In genomic region chr7:132764314-132764713, GRCm38 (mm10) we compare ENCODE assay signal across 22 mouse cellular contexts. TPM values are rescaled to one million over a fixed set of nuclear protein-coding genes. Genes with fewer than 3 reads are reported as not detected.
DNase-seq lines count a peak whose midpoint lies in the region; ATAC-seq and TF ChIP-seq lines count a peak whose summit lies in the region.
"Had no signal": no experiment of that assay in that cellular context is flagged by ENCODE, and none has a peak within 500 bp of the region (broad histone marks: within the 10 kb centered on the region; RNA-seq: fewer than 3 reads in every experiment).

No protein-coding gene starts in this region.

- ATAC-seq in intestine, embryonic 16.5 days: no peak
- ATAC-seq in intestine, embryonic 15.5 days: no peak
- no peak for ATAC-seq in liver, embryonic 12.5 days
- no peak for ATAC-seq in liver, embryonic 11.5 days (replicated peaks; ENCODE audit: low FRiP score)
- ATAC-seq: forebrain, embryonic 13.5 days; hindbrain, postnatal 0 days; midbrain, embryonic 16.5 days; Patski had no signal

- TF ChIP-seq CTCF in bone marrow macrophage, adult 2 months (IDR thresholded peaks at IDR 0.05; ENCODE audit: low read depth, low read length): no peak
- no peak for TF ChIP-seq CTCF in cortical plate, adult 2 months (IDR thresholded peaks at IDR 0.05; ENCODE audit: extremely low read depth, insufficient read depth, low read length)

- no peaks in the 10 kb centered on the region for H3K9me3 ChIP-seq in intestine, embryonic 16.5 days (ENCODE audit: control insufficient read depth, low read length)
- no peaks in the 10 kb centered on the region for H3K9me3 ChIP-seq in intestine, embryonic 15.5 days
- no peaks in the 10 kb centered on the region for H3K9me3 ChIP-seq in liver, embryonic 12.5 days (replicated peaks)
- no peaks in the 10 kb centered on the region for H3K9me3 ChIP-seq in liver, embryonic 11.5 days (ENCODE audit: control insufficient read depth, low read length)
- H3K9me3 ChIP-seq: forebrain, embryonic 13.5 days; hindbrain, embryonic 10.5 days; neural tube, embryonic 15.5 days had no signal

- no peak overlapping the region for H3K4me3 ChIP-seq in intestine, embryonic 16.5 days (ENCODE audit: low read length)
- H3K4me3 ChIP-seq in intestine, embryonic 15.5 days (replicated peaks): no peak overlapping the region
- H3K4me3 ChIP-seq in liver, embryonic 12.5 days: no peak overlapping the region
- H3K4me3 ChIP-seq in liver, embryonic 11.5 days (ENCODE audit: low read depth, low read length): no peak overlapping the region
- H3K4me3 ChIP-seq in bone marrow macrophage, adult 2 months (ENCODE audit: insufficient read depth, low read length): no peak overlapping the region
- H3K4me3 ChIP-seq in cortical plate, adult 2 months (ENCODE audit: insufficient read depth, low read length): no peak overlapping the region
- H3K4me3 ChIP-seq: forebrain, embryonic 13.5 days; hindbrain, embryonic 10.5 days; neural tube, embryonic 15.5 days had no signal

- H3K4me2 ChIP-seq in intestine, embryonic 16.5 days (ENCODE audit: low read depth, low read length): no peak overlapping the region
- H3K4me2 ChIP-seq in intestine, embryonic 15.5 days (replicated peaks): no peak overlapping the region
- no peak overlapping the region for H3K4me2 ChIP-seq in liver, embryonic 12.5 days
- no peak overlapping the region for H3K4me2 ChIP-seq in liver, embryonic 11.5 days
- H3K4me2 ChIP-seq: forebrain, embryonic 13.5 days; neural tube, embryonic 15.5 days had no signal

- peaks cover 50% of the 10 kb centered on the region for H3K4me1 ChIP-seq in intestine, embryonic 16.5 days (ENCODE audit: control insufficient read depth, insufficient read depth, low read length)
- peaks cover 26% of the 10 kb centered on the region; the same call in 1 of the 2 replicates for H3K4me1 ChIP-seq in intestine, embryonic 15.5 days (replicated peaks)
- peaks cover 63% of the 10 kb centered on the region for H3K4me1 ChIP-seq in liver, embryonic 12.5 days
- H3K4me1 ChIP-seq in liver, embryonic 11.5 days (replicated peaks; ENCODE audit: control insufficient read depth, insufficient read depth, low read length): peaks cover 39% of the 10 kb centered on the region
- H3K4me1 ChIP-seq in bone marrow macrophage, adult 2 months (ENCODE audit: control insufficient read depth, insufficient read depth, low read length): peaks cover 38% of the 10 kb centered on the region
- H3K4me1 ChIP-seq in cortical plate, adult 2 months (ENCODE audit: control insufficient read depth, insufficient read depth, low read length): peaks cover 20% of the 10 kb centered on the region

- no peaks in the 10 kb centered on the region for H3K36me3 ChIP-seq in intestine, embryonic 16.5 days (ENCODE audit: control insufficient read depth, insufficient read depth, low read length)
- no peaks in the 10 kb centered on the region for H3K36me3 ChIP-seq in intestine, embryonic 15.5 days
- H3K36me3 ChIP-seq in liver, embryonic 12.5 days: peaks cover 89% of the 10 kb centered on the region
- peaks cover 4% of the 10 kb centered on the region; the same call in 1 of the 2 replicates for H3K36me3 ChIP-seq in liver, embryonic 11.5 days (ENCODE audit: control insufficient read depth, insufficient read depth, low read length)

- no peak for DNase-seq in liver, embryonic 11.5 days (ENCODE audit: low spot score)
- no peak for DNase-seq in thymus, postnatal 10 days (ENCODE audit: low spot score in 2 of 2)
- no peak for DNase-seq in adrenal gland, adult 8-10 months
- DNase-seq: adrenal gland, postnatal 10 days; cerebellum, adult 8-10 months; gastrocnemius, postnatal 25 days; left cerebral cortex, postnatal 4 days; lung, adult 18-20 months; lung, postnatal 36 days; right cerebral cortex, postnatal 4 days; thymus, postnatal 4 days had no signal

- no peaks in the 10 kb centered on the region for H3K27me3 ChIP-seq in intestine, embryonic 16.5 days (replicated peaks; ENCODE audit: control insufficient read depth, insufficient read depth, low read length)
- H3K27me3 ChIP-seq in intestine, embryonic 15.5 days (replicated peaks): no peaks in the 10 kb centered on the region
- H3K27me3 ChIP-seq in liver, embryonic 12.5 days (replicated peaks): no peaks in the 10 kb centered on the region
- H3K27me3 ChIP-seq in liver, embryonic 11.5 days (replicated peaks; ENCODE audit: control insufficient read depth, insufficient read depth, low read length): no peaks in the 10 kb centered on the region
- H3K27me3 ChIP-seq: forebrain, embryonic 13.5 days; neural tube, embryonic 15.5 days; Patski had no signal

- TF ChIP-seq POLR2A in bone marrow macrophage, adult 2 months (IDR thresholded peaks at IDR 0.05; ENCODE audit: borderline replicate concordance, low read depth, low read length): no peak
- no peak for TF ChIP-seq POLR2A in cortical plate, adult 2 months (IDR thresholded peaks at IDR 0.05; ENCODE audit: extremely low read depth, insufficient read depth, low read length)

- H3K9ac ChIP-seq in intestine, embryonic 16.5 days (ENCODE audit: low read depth, low read length): no peak overlapping the region
- no peak overlapping the region for H3K9ac ChIP-seq in intestine, embryonic 15.5 days
- H3K9ac ChIP-seq in liver, embryonic 12.5 days: no peak overlapping the region
- H3K9ac ChIP-seq in liver, embryonic 11.5 days (ENCODE audit: low read depth, low read length): no peak overlapping the region
- H3K9ac ChIP-seq: forebrain, embryonic 13.5 days; neural tube, embryonic 15.5 days had no signal

- H3K27ac ChIP-seq in intestine, embryonic 16.5 days (ENCODE audit: low read length): peak overlapping the region; percentile 82; the same call in 1 of the 2 replicates
- no peak overlapping the region for H3K27ac ChIP-seq in intestine, embryonic 15.5 days
- peak overlapping the region; percentile 94 for H3K27ac ChIP-seq in liver, embryonic 12.5 days
- H3K27ac ChIP-seq in liver, embryonic 11.5 days (ENCODE audit: low read depth, low read length): no peak overlapping the region
- H3K27ac ChIP-seq in bone marrow macrophage, adult 2 months (ENCODE audit: insufficient read depth, low read depth, low read length): peak overlapping the region; percentile 54
- peak overlapping the region; percentile 10; the same call in 1 of the 2 replicates for H3K27ac ChIP-seq in cortical plate, adult 2 months (ENCODE audit: insufficient read depth, low read length)
- H3K27ac ChIP-seq: forebrain, embryonic 13.5 days; hindbrain, embryonic 10.5 days; hindbrain, postnatal 0 days; neural tube, embryonic 15.5 days had no signal

- WGBS in intestine, embryonic 16.5 days: 92% methylated on average over 4 of the region's 4 CpGs
- WGBS in intestine, embryonic 15.5 days: 95% methylated on average over 4 of the region's 4 CpGs
- WGBS in liver, embryonic 12.5 days (ENCODE audit: insufficient replicate concordance): 92% methylated on average over 4 of the region's 4 CpGs
- WGBS in liver, embryonic 11.5 days: 93% methylated on average over 4 of the region's 4 CpGs

RNA-seq across cellular contexts. Expression of gene Fam53b, which starts 49.4 kb away (rescaled TPM):
- polyA plus RNA-seq in intestine, embryonic 16.5 days (2015; fragmentation: Nextera tagmentation; extraction: Ambion mirVana): 22.2 and 23.7 TPM in 2 replicates
- polyA plus RNA-seq in intestine, embryonic 15.5 days (2015; fragmentation: Nextera tagmentation; extraction: Ambion mirVana): 17.9 and 19.1 TPM in 2 replicates
- 27.2 and 28.8 TPM in 2 replicates for polyA plus RNA-seq in liver, embryonic 12.5 days (2016; fragmentation: Nextera tagmentation; extraction: Ambion mirVana)
- 20.1 and 20.4 TPM in 2 replicates for polyA plus RNA-seq in liver, embryonic 11.5 days (2014; fragmentation: Nextera tagmentation; extraction: Ambion mirVana)
- 27.2 and 35.3 TPM in 2 replicates for polyA plus RNA-seq in bone marrow macrophage, adult 2 months (2012; ENCODE audit: insufficient read depth, insufficient read length, missing spikeins)
- 21.4 and 21.9 TPM in 2 replicates for polyA plus RNA-seq in cortical plate, adult 2 months (2012; rRNA removed)
- 100 to 1,000 TPM in 1 of 4 experiments, 10 to 100 TPM in 3; 84.3 to 115 (median 87.7) TPM for total RNA-seq in adrenal gland, adult 8-10 months (2022)

Comparison
In these comparisons a context has a peak if more than half of its experiments do, and no peak if none do; other contexts are left out.
1. H3K27ac ChIP-seq: peak in intestine, embryonic 16.5 days (single experiment), liver, embryonic 12.5 days (single experiment), bone marrow macrophage, adult 2 months (single experiment) and cortical plate, adult 2 months (single experiment); none in intestine, embryonic 15.5 days (single experiment) and liver, embryonic 11.5 days (single experiment).